Mouse (Mus musculus) forelimb bud, embryonic 11.5 days (tissue): ENCODE results near the gene Rwdd2b.

Experiments
- DNase-seq: peaks from one replicate; pipeline ENCODE4 v3.0.0-alpha.2; 2012; ENCODE audit warnings: low read depth, low spot score

Gene Rwdd2b

DNA sequence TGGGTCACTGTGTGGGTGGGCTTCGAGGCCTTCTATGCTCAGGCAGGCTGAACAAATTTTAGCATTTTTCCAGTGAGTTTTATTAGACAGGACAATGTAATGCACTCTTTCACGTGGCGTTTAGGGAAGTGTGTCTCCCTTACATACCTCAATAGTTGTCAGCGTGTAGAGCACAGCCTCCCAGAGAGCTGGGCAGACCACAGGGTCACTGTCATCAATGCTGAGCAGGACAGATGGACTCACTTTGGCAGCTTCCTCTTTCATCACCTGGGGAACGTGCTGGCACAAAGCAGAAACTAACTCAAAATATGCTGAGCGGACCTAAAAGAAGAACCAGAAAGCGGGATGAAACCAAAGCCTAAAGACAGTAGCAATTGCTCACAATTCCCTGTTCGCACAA lies 19.7 kb downstream of the Rwdd2b start:
- no peak for DNase-seq

GRCm38 (mm10) chr16:87405001-87405400 lies 35.4 kb downstream of the Rwdd2b start:
- DNase-seq: peak; percentile 5

GRCm38 (mm10) chr16:87393813-87394548 lies 46.4 kb downstream of the Rwdd2b start:
- peak; percentile 66 for DNase-seq

DNA sequence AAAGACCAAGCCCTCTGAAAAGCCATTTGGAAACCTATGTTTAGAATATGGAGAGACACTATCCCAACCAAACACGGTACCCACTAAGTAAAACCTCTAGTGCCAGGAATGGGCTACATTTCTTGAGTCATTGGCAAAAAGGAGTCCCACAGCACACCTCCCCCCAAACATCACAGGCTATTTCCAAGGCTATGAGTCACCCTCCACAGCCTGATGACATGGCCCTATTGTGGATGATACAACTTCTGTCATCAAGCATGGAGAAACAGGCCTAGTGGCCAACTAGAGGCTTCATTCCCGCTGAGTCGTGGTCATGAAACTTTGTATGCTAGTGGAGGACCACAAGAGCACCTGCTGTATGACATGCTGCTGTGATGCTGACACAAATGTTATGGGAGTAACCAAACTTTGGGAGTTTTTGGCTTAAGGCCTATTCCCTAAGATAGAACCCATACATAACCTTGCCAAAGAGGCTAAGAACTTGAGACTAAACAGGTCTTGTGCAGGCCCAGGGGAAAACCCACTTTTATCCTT lies 52.9 kb downstream of the Rwdd2b start:
- no peak for DNase-seq

DNA sequence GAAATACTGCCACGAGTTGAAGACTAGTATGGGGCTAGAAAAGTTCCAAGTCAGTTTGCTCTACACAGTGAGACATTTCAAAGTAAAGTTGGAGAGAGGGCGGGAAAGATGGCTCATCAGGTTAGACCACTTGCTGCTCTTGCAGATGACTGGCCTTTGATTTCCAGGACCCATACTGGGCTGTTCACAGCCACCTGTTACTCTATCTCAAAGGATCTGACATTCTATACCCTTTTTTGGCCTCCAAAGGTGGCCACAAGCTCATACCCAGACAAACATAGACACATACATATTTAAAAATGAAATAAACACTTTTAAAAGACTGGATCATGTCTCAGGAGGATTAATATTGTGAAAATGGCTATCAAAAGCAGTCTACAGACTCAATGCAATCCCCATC lies 56.0 kb downstream of the Rwdd2b start:
- no peak for DNase-seq
